Mouse (Mus musculus) layer of hippocampus, adult 18-20 months (tissue): ENCODE data around the gene Ocm. TPM values are rescaled to one million over a fixed set of nuclear protein-coding genes. Genes with fewer than 3 reads are reported as not detected.
"Not testable (repeated sequence)": the region's sequence is repeated elsewhere in the genome, so short reads cannot be mapped to it uniquely, and the experiment has no call there.

Source experiments
- DNase-seq, 2 experiments: peaks; one replicate each; pipeline ENCODE4 v3.0.0; 2022; ENCODE audit warnings: low spot score in 2 of 2
- long read RNA-seq: library from polyadenylated mRNA; stranded (forward); transcript quantifications from one replicate; pipeline ENCODE4 v2.0.0, GENCODE M21; 2021
- total RNA-seq, 2 experiments: library from RNA; stranded (reverse); gene quantifications; 2 replicates each; pipeline ENCODE4 v1.2.3; 2021

Ocm gene
- not detected for total RNA-seq
- long read RNA-seq: 0 reads

DNA sequence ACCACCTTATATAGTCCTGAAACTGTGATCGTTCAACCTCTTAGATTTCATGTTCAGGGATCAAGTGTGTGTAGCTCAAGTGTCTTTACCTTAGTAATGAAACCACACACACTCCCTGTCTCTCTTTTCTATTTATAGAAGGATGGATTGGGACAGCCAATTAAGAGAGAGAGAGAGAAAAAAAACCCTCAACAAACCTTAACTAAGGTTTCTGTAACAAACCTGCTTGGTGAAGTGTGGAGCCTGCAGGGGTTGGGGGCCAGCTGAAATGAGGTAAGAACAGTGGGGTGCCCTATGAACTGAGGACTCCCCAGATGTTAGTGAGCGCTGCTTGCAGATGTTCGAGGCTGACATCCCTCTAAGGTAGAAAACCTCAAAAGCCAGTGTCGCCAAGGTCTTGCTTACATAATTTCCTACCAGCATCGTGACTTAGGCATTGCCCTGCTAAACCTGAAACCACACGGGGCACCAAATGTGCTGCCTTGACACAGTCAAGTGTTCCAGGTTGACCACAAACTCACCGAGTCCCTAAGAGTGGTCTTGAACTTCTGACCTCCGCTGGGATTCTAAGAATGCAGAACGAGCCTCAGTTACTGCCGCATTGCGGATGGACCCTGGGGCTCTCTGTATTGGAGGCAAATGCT is at the start of gene Ocm:
Gene Ocm (minus strand): TSS at position 51 of the 644 bp plus-strand sequence.
- no peak for DNase-seq

DNA sequence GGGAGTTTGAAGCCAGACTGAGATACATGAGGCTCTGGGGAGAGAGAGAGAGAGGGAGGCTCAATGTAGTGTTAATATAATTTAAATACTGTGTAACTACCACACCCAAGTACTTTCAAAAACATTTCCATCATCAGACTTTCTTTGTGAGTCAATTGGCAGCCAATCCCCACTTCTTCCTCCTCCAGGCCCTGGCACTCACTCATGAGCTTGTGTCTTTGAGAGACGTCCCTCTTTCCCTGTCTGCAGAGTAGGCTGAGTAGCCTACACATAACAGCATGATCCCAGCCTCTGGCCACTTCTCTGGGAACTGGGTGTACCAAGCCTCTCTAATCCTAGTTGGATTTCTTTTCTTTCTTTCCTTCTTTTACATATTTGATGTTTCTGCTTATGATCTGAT is 44.8 kb upstream of the Ocm start:
- peak in 1 of 2 experiments; percentile 18 for DNase-seq

DNA sequence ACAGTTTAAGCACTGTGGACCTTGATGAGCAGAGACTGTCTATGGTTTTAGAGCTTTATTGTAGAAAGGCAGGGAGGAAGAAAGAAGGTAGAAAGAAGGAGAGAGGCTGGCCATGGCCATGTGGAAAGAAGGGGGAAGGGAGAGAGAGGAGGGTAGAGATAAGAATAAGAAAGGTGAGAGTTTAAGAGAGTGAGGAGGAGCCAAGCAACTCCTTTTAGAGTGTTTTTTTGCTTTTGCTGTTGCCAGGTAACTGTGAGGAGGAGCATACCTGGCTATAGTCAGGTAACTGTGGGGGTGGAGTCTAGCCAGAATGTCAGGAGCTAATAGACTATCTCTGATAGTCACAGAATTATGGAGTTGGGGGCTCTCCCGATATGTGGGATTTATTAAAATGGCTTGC is 43.6 kb upstream of the Ocm start:
- no peak for DNase-seq

DNA sequence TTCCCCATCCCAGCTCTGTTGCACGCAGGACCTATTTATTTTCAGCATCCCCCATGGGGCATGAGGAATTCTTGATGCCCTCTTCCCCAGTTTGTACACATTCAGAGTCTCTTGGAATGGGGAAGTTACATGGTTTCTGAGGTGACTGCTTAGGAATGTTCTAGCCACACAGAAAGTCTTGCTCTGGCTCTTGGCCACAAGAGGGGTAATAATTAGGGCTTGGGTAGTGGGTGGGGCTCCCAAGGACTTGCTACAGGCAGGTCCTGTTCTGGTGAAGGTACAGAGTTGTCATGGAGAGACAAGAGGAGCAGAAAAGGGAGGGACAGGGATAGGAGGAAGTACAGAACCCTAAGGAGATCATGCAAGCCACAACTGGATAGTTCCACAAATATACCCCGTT is 39.6 kb upstream of the Ocm start:
- DNase-seq: no peak

DNA sequence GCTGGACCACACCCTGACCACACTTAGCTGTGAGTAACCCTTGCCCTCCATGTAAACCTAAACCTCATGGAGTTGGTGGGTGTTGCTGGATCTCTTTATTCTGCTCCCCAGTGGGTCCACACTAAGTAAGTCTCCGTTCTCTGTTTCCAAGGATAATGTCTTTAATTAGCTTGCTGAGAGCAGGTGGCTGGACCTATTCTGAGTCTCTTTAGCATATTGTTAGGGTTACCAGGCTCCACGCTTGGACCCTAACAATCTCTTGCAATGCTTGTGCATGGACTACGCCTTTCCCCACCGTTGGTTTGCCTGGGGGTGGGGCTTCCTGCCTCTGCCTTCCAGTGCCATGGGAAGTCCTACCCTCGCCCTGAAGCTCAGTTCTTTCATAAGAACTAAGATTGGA is 37.6 kb upstream of the Ocm start:
- no peak for DNase-seq

DNA sequence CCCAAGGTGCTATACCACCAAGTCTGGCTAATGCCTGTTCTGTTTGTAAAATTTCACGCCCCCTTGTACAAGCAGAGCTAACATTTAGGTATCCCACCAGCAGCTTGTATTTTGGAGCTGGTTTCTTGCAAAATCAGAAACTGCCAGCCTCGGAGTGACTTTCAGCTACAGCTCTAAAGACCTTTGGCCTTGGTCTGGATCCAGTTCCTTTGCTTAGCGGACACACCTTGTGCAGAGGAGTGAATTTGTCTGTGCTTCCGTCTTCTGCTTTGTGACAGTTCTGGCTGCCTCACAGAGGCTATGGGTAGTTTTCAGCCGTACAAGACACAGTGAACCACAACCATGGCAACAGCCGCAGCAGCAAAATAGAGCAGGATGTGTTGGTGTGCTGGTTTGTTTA is 27.9 kb upstream of the Ocm start:
- DNase-seq: no peak

DNA sequence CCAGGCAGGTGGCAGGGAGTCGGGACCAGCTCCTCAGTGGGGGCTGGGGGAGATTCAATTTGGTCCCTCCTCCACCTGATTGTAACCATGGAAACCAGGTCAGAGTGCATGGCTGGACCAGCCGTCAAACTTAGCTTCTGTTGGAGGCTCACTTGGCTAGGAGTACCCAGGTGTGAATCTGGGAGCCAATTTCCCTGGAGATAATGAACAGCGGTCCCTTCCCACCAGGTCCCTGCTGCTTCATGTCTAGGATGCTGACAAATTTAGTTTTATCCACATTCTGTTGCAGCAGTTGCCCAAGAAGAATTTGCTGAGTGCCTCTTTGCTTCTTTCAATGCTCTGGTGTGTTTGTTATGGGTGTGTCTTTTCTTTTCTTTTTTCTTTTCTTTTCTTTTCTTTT is 27.0 kb upstream of the Ocm start:
- no peak for DNase-seq

DNA sequence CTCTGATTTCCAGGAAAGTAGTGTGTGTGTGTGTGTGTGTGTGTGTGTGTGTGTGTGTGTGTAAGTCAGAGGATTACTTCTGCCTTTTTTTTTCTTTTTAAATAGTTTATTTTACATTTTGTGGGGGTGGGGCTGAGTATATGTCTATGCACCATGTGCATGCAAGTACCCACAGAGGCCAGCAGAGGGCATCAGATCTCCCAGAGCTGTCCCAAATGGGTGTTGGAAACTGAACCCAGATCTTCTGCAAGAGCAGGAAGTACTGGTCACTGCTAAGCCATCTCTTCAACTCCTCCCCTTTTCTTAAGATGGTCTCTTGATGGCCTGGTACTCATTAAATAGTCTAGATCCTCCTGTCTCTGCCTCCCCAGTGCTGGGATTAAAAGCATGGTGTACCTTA is 24.8 kb upstream of the Ocm start:
- DNase-seq: no peak

DNA sequence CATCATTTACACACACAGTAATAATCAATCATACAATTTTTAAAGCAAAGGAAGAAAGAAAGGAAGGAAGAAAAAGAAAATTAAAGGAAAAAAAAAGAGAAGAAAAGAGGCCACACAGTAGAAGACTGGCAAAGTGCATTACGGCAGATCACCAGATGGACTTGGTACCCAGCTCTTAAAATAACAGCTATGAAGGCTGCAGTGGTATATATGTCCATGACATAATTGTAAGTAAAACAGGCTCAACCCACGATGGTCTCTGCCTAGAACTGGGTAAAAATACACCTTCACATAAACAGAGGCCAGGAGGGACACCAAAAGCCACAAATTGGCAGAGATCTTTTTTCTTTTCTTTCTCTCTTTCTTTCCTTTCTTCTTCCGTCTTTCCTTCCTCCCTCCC is 23.4 kb upstream of the Ocm start:
- no peak for DNase-seq

DNA sequence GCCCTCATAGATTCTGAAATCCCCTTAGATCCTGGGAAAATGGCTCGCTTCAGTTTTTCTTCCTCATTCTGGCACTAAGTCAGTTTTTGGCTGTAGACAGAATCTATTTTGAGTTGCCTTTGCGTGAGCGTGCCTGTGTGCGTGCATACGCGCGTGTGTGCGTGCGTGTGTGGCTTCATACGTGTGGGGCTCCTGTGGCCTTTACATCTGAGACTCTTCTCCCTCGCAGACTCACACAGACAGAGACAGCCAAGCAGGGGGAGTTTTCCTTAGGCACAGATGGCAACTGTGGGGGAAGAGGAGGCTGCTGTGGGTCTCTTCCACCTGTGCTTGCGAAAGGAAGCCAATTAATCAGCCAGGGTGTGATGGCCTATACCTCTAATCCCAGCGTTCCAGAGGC is 20.9 kb upstream of the Ocm start:
- peak; percentile 36 to 50 for DNase-seq

DNA sequence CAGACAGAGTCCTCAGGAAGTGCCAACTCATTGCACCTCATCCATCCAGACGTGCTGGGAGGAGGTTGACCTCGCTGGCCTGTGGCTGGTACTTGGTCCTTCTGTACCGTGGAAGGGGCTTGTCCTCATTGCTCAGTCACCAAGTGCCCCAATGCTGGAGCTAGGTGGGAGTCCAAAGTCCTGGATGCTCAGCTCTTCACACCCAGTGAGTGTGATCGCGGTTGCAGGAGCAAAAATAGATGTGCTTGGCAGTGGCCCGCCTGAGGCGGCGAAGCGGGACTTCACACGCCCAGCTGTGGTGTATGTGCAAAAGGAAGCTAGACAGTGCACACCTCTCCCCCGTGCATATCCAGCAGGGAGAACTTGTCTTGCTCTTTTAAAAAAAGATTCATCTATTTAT is 16.7 kb upstream of the Ocm start:
- no peak for DNase-seq

DNA sequence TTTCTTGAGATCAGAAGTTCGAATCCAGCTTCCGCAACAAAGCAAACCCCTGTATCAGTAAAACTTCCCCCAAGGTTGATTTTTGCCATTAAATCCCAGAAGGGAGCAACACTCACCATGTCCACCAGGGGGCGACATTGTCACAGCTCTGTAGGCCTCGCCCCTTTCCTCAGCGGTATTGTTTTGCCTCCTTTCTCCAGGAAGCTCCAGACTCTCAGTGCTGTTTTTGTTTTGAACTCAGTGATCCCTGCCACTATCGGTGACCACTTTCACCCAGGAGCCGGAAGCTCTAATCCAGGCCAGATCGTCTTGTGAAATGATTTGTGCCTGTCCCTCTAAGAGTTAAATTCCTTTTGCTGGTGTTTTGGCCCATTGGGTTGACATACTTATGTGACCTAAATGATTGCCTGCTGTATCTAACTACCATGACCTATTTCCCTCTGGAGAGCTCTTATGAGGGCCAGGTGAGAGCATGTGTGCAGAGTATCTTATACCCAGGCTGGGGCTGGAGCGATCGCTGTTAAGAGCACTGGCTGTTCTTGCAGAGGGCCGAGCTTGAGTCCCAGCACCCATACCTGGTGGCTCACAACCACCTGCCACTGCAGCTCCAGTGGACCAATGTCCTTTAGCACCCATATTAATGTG is 14.4 kb upstream of the Ocm start:
- peak; percentile 58 to 81 for DNase-seq

DNA sequence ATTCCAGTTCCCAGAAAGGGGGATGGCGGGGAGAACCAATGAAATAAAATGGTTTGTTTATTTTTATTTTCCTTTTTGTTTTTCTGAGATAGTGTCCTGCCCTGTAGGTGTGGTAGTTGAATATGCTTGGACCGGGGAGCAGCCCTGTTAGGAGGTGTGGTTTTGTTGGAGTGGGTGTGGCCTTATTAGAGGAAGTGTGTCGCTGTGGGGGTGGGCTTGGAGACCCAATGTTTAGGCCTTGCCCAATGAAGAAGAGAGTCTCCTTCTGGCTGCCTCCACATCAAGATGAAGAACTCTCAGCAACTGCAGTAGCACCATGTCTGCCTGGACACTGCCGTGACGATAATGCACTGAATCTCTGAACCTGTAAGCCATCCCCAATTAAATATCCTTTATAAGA is 13.4 kb upstream of the Ocm start:
- DNase-seq: no peak

DNA sequence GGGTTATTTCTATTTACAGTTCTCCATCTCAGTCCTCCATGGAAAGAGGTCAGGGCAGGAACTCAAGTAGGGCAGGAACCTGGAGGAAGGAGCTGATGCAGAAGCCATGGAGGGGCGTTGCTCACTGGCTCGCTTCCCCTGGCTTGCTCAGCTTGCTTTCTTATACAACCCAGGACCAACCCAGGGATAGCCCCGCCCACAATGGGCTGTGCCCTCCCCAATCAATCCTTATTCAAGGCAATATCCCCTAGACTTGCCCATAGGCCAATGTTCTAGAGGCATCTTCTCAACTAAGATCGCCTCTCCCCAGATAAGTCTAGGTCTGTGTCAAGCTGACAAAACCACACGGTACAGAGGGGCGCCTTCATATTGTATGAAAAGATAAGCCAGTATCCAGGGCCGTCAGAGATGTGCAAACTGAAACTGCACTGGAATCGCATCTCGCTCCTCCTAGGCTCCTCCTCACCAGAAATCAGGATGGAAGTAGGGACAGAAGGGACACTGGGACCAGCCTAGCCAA is 12.7 kb upstream of the Ocm start:
- no peak for DNase-seq

DNA sequence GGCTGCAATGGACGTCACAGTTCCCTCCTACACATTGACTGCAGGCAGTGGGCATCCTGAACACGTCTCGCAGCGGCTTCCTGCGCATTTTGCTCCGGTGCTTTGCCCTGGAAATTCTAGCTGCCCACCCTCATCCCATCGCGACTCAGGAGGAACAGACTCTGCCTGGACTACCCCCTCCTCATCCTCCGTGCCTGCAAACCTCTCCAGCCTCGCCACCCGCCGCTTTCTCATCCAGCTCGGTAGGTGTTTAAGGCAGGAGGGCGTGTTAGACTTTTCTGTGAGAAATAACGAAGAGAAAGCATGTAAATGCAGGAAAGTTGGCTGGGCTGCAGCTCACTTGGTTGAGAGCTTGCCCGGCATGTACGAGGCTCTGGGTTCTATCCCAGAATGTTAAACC is 10.5 kb upstream of the Ocm start:
- no peak for DNase-seq

DNA sequence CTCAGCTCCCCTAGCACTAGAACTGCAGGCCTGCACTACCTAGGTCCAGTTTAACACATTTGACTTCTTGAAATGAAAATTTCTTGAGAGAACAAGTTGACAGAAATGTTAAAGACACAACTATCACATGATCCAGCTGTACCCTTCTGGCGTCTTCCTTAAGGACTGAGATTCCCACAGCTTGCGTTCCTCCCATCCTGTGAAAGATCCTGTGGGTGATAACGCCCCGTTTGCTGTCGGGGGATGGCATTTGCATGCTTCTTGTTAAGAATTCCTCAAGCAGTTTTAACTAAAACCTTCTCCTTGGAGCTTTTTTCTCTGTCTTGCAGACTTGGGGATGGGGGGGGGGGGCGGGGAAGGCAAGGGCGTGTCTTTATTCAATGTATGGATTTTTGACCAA is 8.1 kb upstream of the Ocm start:
- DNase-seq: peak; percentile 28 to 45

DNA sequence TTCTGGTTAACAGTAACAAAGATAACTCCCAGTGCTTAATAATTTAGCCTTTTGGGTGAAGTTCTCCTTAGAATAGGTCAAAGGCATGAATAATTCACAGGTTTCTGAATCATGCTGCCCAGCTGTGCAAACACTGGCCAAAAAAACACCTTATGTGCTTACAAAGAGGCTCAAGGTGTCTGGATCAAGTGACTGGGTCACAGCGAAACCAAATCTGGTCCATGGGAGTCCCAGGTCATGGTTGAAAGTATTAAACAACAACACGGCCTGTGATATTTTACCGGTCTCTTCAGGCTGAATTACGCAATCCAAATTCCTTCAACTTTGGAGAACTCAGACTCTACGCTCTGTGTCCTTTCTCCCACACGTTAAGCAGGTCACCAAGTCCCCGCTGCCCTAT is 6.0 kb upstream of the Ocm start:
- no peak for DNase-seq

DNA sequence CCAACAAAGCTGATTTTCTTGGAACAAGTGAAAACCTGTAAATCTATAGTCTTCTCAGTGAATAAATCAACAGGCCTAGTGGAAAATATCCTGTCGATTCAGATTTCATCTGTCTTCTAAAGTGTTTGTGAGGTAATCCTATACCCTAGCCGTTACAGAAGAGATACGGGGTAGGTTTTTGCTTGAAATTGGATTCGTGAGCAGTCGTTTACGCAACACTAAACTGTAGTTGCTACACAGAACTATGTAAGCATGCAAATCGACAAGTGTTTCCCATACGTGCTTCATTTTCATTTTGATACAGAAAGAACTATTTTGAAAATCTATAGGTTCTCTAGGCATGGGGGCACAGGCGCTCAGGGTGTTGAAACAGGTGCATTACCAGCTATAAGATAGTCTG is 10.6 kb downstream of the Ocm start:
- no peak for DNase-seq

DNA sequence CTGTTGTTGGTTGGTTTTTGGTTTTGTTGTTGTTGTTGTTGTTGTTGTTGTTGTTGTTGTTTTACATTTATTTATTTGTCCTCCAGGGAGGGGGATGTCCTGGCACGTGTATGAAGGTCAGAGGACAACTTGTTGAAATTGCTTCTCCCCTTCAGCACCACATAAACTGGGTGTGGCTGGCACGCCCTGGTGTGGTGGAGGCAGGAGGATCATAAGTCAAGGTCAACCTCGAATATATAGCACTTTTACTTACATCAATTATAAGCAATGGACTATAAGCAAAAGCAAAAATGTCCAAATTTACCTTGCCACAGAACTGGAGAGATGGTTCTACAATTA is 11.2 kb downstream of the Ocm start:
- DNase-seq: no peak

DNA sequence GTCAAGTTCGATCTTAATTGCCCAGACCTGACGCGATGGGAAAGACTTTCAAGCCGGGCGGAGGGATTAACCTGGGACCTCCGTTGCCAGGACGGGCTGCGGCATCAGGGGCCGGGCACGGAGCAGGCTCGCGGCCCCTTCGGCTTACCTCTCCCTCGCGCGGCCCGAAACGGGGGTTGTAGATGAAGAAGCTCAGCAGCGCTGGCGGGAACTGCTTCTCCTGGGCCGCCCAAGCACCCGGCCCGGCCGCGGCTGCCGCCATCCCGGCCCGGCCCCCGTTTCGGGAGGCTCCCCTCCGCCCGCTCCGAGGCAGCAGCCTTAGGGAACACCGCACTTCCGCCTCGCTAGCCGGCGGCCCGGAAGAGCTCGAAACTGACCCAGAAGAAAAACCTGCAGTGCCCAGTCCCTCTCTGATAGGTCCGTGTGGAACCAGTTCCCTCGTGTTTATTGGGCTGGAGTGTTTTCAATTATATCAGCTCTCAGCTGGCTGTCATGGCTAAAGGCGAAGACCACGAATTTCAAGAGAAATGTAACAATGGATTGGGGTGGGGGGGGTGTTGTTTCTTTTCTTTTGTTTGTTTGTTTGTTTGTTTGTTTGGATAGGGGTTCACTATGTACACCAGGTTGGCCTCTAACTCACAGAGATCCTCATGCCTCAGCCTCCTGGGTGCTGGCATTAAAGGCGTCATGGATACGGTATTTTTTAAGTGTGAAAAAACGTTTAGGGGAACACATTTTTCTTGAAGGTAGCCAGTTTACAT is 11.7 kb downstream of the Ocm start, which contains the start of gene Ccz1:
Gene Ccz1 (minus strand): TSS at position 327 of the 761 bp plus-strand sequence.
- peak; percentile 70 to 82 for DNase-seq

DNA sequence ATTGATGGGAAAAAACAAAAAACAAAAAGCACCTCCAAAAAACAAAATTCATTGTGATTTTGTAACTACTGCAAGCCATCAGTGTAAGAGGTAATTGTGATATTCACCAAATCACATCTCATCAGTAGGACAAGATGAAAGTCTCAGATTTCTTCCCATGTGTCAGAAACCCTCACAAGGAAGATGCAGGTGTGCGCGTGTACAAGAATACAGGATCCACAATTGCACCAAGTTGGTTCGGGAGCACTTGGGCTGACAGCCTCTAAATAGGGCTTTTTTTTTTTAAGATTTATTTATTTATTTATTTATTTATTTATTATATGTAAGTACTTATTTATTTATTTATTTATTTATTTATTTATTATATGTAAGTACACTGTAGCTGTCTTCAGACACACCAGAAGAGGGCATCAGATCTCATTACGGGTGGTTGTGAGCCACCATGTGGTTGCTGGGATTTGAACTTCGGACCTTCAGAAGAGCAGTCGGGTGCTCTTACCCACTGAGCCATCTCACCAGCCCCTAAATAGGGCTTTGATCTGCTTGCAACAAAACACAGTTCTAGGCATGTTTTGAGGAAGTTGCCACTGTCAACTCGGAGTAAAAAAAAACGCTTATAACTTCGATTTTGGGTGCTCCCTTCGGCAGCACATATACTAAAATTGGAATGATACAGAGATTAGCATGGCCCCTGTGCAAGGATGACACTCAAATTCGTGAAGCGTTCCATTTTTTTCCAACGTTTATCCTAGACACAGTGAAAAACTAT is 12.9 kb downstream of the Ocm start:
- not testable (repeated sequence) for DNase-seq
